Mouse (Mus musculus): Measurements from ENCODE around the gene Nckap5. TPM values are rescaled to one million over a fixed set of nuclear protein-coding genes. Genes with fewer than 3 reads are reported as not detected.

Gene Nckap5
- polyA plus RNA-seq, 1 experiment = 0.66 TPM

GRCm38 (mm10) chr1:126622036-126622435 is 208.6 kb downstream of the Nckap5 start:
- no peak for DNase-seq (ENCODE audit: low read depth)

- no peak for DNase-seq (ENCODE audit: low read depth)
Observed at GRCm38 (mm10) chr1:126617464-126618041, 213.0 kb downstream of the Nckap5 start.

- DNase-seq (ENCODE audit: low read depth) = no peak
Observed at GRCm38 (mm10) chr1:126616964-126617363, 213.6 kb downstream of the Nckap5 start.

GRCm38 (mm10) chr1:126612916-126613315 is 217.7 kb downstream of the Nckap5 start:
- DNase-seq (ENCODE audit: low read depth) = no peak

GRCm38 (mm10) chr1:126608586-126608985 is 222.0 kb downstream of the Nckap5 start:
- no peak for DNase-seq (ENCODE audit: low read depth)

- DNase-seq (ENCODE audit: low read depth) = no peak
Observed at GRCm38 (mm10) chr1:126606189-126607080, 224.2 kb downstream of the Nckap5 start.

- DNase-seq (ENCODE audit: low read depth) = no peak
Observed at GRCm38 (mm10) chr1:126604551-126604950, 226.0 kb downstream of the Nckap5 start.

- DNase-seq (ENCODE audit: low read depth) = no peak
Observed at GRCm38 (mm10) chr1:126603771-126604515, 226.7 kb downstream of the Nckap5 start.

GRCm38 (mm10) chr1:126600596-126600995 is 230.0 kb downstream of the Nckap5 start:
- DNase-seq (ENCODE audit: low read depth) = no peak

- DNase-seq (ENCODE audit: low read depth) = no peak
Observed at GRCm38 (mm10) chr1:126597376-126597775, 233.2 kb downstream of the Nckap5 start.

- DNase-seq (ENCODE audit: low read depth) = no peak
Observed at GRCm38 (mm10) chr1:126594796-126595195, 235.8 kb downstream of the Nckap5 start.

- DNase-seq (ENCODE audit: low read depth) = no peak
Observed at GRCm38 (mm10) chr1:126593044-126593805, 237.4 kb downstream of the Nckap5 start.

- DNase-seq (ENCODE audit: low read depth) = no peak
Observed at GRCm38 (mm10) chr1:126590911-126591310, 239.7 kb downstream of the Nckap5 start.

GRCm38 (mm10) chr1:126578163-126578562 is 252.4 kb downstream of the Nckap5 start:
- DNase-seq (ENCODE audit: low read depth) = no peak

GRCm38 (mm10) chr1:126574295-126574694 is 256.3 kb downstream of the Nckap5 start:
- DNase-seq (ENCODE audit: low read depth) = no peak

- no peak for DNase-seq (ENCODE audit: low read depth)
Observed at GRCm38 (mm10) chr1:126573714-126574113, 256.9 kb downstream of the Nckap5 start.

GRCm38 (mm10) chr1:126573097-126573496 is 257.5 kb downstream of the Nckap5 start:
- no peak for DNase-seq (ENCODE audit: low read depth)

GRCm38 (mm10) chr1:126569611-126570238 is 260.9 kb downstream of the Nckap5 start:
- DNase-seq (ENCODE audit: low read depth) = no peak

GRCm38 (mm10) chr1:126568520-126569197 is 261.9 kb downstream of the Nckap5 start:
- DNase-seq (ENCODE audit: low read depth) = no peak

- DNase-seq (ENCODE audit: low read depth) = no peak
Observed at GRCm38 (mm10) chr1:126565151-126565725, 265.4 kb downstream of the Nckap5 start.

All from gonadal fat pad, adult 2 months (tissue).